9 mouse cellular contexts compared by ENCODE assay signal in the genomic region with DNA sequence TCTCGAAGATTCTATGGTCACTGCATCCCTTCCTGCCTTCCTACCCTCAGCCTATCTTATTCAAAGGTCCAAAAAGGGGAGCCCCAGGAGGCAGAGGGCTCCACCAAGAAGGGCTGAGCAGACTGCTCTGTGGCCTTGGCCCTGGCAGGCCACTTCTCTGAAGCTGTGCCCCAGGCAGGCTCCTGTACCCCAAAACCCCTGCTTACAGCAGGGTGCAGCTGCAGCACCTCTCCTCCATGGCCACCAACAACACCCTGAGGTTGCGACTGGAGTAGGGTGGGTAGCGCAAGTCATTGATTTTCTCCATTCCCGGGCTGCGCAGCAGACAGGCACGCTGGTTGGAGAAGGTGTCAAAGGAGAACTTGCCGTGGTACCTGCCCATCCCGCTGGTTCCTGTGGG. TPM values are rescaled to one million over a fixed set of nuclear protein-coding genes. Genes with fewer than 3 reads are reported as not detected.
DNase-seq lines count a peak whose midpoint lies in the region; ATAC-seq and TF ChIP-seq lines count a peak whose summit lies in the region.
"Had no signal": no experiment of that assay in that cellular context is flagged by ENCODE, and none has a peak within 500 bp of the region (broad histone marks: within the 10 kb centered on the region; RNA-seq: fewer than 3 reads in every experiment).

No protein-coding gene starts in this region.

- no peak for TF ChIP-seq CTCF in kidney, postnatal 0 days (IDR thresholded peaks at IDR 0.05; ENCODE audit: low read depth)
- no peak for TF ChIP-seq CTCF in hindbrain, postnatal 0 days (IDR thresholded peaks at IDR 0.05; ENCODE audit: low read depth)
- no peak for TF ChIP-seq CTCF in midbrain, postnatal 0 days (IDR thresholded peaks at IDR 0.05)

- 83% methylated on average over 8 of the region's 8 CpGs for WGBS in kidney, postnatal 0 days
- 87% methylated on average over 8 of the region's 8 CpGs for WGBS in embryonic facial prominence, embryonic 11.5 days
- 86% methylated on average over 8 of the region's 8 CpGs for WGBS in hindbrain, postnatal 0 days
- WGBS in midbrain, postnatal 0 days = 88% methylated on average over 8 of the region's 8 CpGs

- H3K4me1 ChIP-seq in kidney, postnatal 0 days (replicated peaks; ENCODE audit: insufficient read depth, low read length) = peaks cover 10% of the 10 kb centered on the region
- no peaks in the 10 kb centered on the region for H3K4me1 ChIP-seq in embryonic facial prominence, embryonic 11.5 days (ENCODE audit: control insufficient read depth, insufficient read depth, low read length)
- H3K4me1 ChIP-seq in hindbrain, postnatal 0 days (ENCODE audit: insufficient read depth, low read length) = peaks cover 17% of the 10 kb centered on the region; the same call in 1 of the 2 replicates
- peaks cover 8% of the 10 kb centered on the region; the same call in 1 of the 2 replicates for H3K4me1 ChIP-seq in midbrain, postnatal 0 days (ENCODE audit: insufficient read depth, low read length)

- no peaks in the 10 kb centered on the region for H3K27me3 ChIP-seq in kidney, postnatal 0 days (ENCODE audit: insufficient read depth, low read length)
- no peaks in the 10 kb centered on the region for H3K27me3 ChIP-seq in embryonic facial prominence, embryonic 11.5 days (ENCODE audit: control insufficient read depth, insufficient read depth, low read length)
- no peaks in the 10 kb centered on the region for H3K27me3 ChIP-seq in hindbrain, postnatal 0 days (ENCODE audit: insufficient read depth, low read length)
- no peaks in the 10 kb centered on the region for H3K27me3 ChIP-seq in midbrain, postnatal 0 days (ENCODE audit: insufficient read depth, low read length)

- peak overlapping the region; percentile 65 for H3K4me2 ChIP-seq in kidney, postnatal 0 days (ENCODE audit: low read length)
- H3K4me2 ChIP-seq in embryonic facial prominence, embryonic 11.5 days (ENCODE audit: low read depth, low read length) = peak overlapping the region; percentile 79
- peak overlapping the region; percentile 69 for H3K4me2 ChIP-seq in hindbrain, postnatal 0 days (ENCODE audit: low read depth, low read length)
- peak overlapping the region; percentile 69 for H3K4me2 ChIP-seq in midbrain, postnatal 0 days (ENCODE audit: low read depth, low read length, poor library complexity, severe bottlenecking)

- H3K4me3 ChIP-seq in kidney, postnatal 0 days (replicated peaks; ENCODE audit: low read depth, low read length) = peak overlapping the region; percentile 57
- peak overlapping the region; percentile 58 for H3K4me3 ChIP-seq in embryonic facial prominence, embryonic 11.5 days (ENCODE audit: low read depth, low read length)
- peak overlapping the region; percentile 58; the same call in 1 of the 2 replicates for H3K4me3 ChIP-seq in hindbrain, postnatal 0 days (ENCODE audit: low read length)
- H3K4me3 ChIP-seq in midbrain, postnatal 0 days (ENCODE audit: low read depth, low read length) = peak overlapping the region; percentile 62; the same call in 1 of the 2 replicates

- peak overlapping the region; percentile 43; the same call in 1 of the 2 replicates for H3K9ac ChIP-seq in kidney, postnatal 0 days (ENCODE audit: low read depth, low read length)
- peak overlapping the region; percentile 66 for H3K9ac ChIP-seq in embryonic facial prominence, embryonic 11.5 days (replicated peaks; ENCODE audit: low read length)
- peak overlapping the region; percentile 62; the same call in 1 of the 2 replicates for H3K9ac ChIP-seq in hindbrain, postnatal 0 days (replicated peaks; ENCODE audit: low read length)
- H3K9ac ChIP-seq in midbrain, postnatal 0 days (replicated peaks; ENCODE audit: low read length, poor library complexity, severe bottlenecking) = 0 out of 2 replicates have a peak overlapping the region, but pooled peaks have one; percentile 52

- intact Hi-C loops in left cerebral cortex, postnatal 4 days (cut with DNase I) = no loop called here

- no peak for DNase-seq in kidney, postnatal 0 days (ENCODE audit: low spot score)
- DNase-seq in kidney, adult 9 months = no peak
- DNase-seq in embryonic facial prominence, embryonic 11.5 days (ENCODE audit: low spot score) = no peak
- no peak for DNase-seq in hindbrain, postnatal 0 days (ENCODE audit: low spot score)
- DNase-seq in midbrain, postnatal 0 days (ENCODE audit: low spot score) = no peak
- DNase-seq in adrenal gland, adult 8-10 months = no peak
- DNase-seq in left cerebral cortex, postnatal 4 days = no peak
- no peak for DNase-seq in urinary bladder, adult 2 months (ENCODE audit: low spot score)
- DNase-seq: right cerebral cortex, postnatal 4 days had no signal

- H3K9me3 ChIP-seq in kidney, postnatal 0 days (replicated peaks; ENCODE audit: low read length) = no peaks in the 10 kb centered on the region
- H3K9me3 ChIP-seq in embryonic facial prominence, embryonic 11.5 days (replicated peaks; ENCODE audit: control insufficient read depth, low read length) = no peaks in the 10 kb centered on the region
- H3K9me3 ChIP-seq in hindbrain, postnatal 0 days (ENCODE audit: low read length) = no peaks in the 10 kb centered on the region
- H3K9me3 ChIP-seq in midbrain, postnatal 0 days (ENCODE audit: low read length) = no peaks in the 10 kb centered on the region

- peak overlapping the region; percentile 75; the same call in 1 of the 2 replicates for H3K27ac ChIP-seq in kidney, postnatal 0 days
- H3K27ac ChIP-seq in embryonic facial prominence, embryonic 11.5 days (replicated peaks; ENCODE audit: low read depth, low read length) = no peak overlapping the region
- H3K27ac ChIP-seq in hindbrain, postnatal 0 days = peak overlapping the region; percentile 59; the same call in 1 of the 2 replicates
- peak overlapping the region; percentile 69; the same call in 1 of the 2 replicates for H3K27ac ChIP-seq in midbrain, postnatal 0 days (ENCODE audit: low read depth, low read length)

- no peak for ATAC-seq in kidney, postnatal 0 days (replicated peaks; ENCODE audit: low FRiP score, low read depth)
- ATAC-seq in embryonic facial prominence, embryonic 11.5 days (replicated peaks; ENCODE audit: insufficient number of reproducible peaks, low FRiP score, low TSS enrichment, low read depth) = no peak
- ATAC-seq in hindbrain, postnatal 0 days = no peak
- no peak for ATAC-seq in midbrain, postnatal 0 days (ENCODE audit: low FRiP score)

- peaks cover 20% of the 10 kb centered on the region for H3K36me3 ChIP-seq in kidney, postnatal 0 days (ENCODE audit: insufficient read depth, low read length)
- no peaks in the 10 kb centered on the region; the same call in 1 of the 2 replicates for H3K36me3 ChIP-seq in embryonic facial prominence, embryonic 11.5 days (replicated peaks; ENCODE audit: control insufficient read depth, insufficient read depth, low read depth, low read length)
- H3K36me3 ChIP-seq in hindbrain, postnatal 0 days (ENCODE audit: insufficient read depth, low read length) = peaks cover 15% of the 10 kb centered on the region
- peaks cover 16% of the 10 kb centered on the region; the same call in 1 of the 2 replicates for H3K36me3 ChIP-seq in midbrain, postnatal 0 days (ENCODE audit: insufficient read depth, low read length)

RNA-seq across cellular contexts. Expression of gene Ndufs8, which starts 1.1 kb away (rescaled TPM):
- 417 and 423 TPM in 2 replicates for polyA plus RNA-seq in kidney, postnatal 0 days (2015; fragmentation: Nextera tagmentation; extraction: Ambion mirVana)
- 248 and 267 TPM in 2 replicates for polyA plus RNA-seq in embryonic facial prominence, embryonic 11.5 days (2014; fragmentation: Nextera tagmentation; extraction: Ambion mirVana)
- total RNA-seq in hindbrain, postnatal 0 days (2014; rRNA removed) = 212 and 221 TPM in 2 replicates
- polyA plus RNA-seq in hindbrain, postnatal 0 days (2015; fragmentation: Nextera tagmentation; extraction: Ambion mirVana) = 366 and 367 TPM in 2 replicates
- total RNA-seq in midbrain, postnatal 0 days (2014; rRNA removed) = 165 and 197 TPM in 2 replicates
- polyA plus RNA-seq in midbrain, postnatal 0 days (2015; fragmentation: Nextera tagmentation; extraction: Ambion mirVana) = 292 and 333 TPM in 2 replicates
- total RNA-seq in adrenal gland, adult 8-10 months (2022) = 100 to 1,000 TPM; 241 to 358 (median 291) TPM
- total RNA-seq in left cerebral cortex, postnatal 4 days (2021) = 100 to 1,000 TPM in 1 of 2 experiments, 10 to 100 TPM in 1; 94.0 to 102 TPM
- 223 and 242 TPM in 2 replicates for polyA plus RNA-seq in urinary bladder, adult 2 months (2012; rRNA removed)

RNA-seq across cellular contexts. Expression of gene Tcirg1, which starts 6.8 kb away (rescaled TPM):
- polyA plus RNA-seq in kidney, postnatal 0 days (2015; fragmentation: Nextera tagmentation; extraction: Ambion mirVana) = 31.4 and 33.0 TPM in 2 replicates
- polyA plus RNA-seq in embryonic facial prominence, embryonic 11.5 days (2014; fragmentation: Nextera tagmentation; extraction: Ambion mirVana) = 16.3 and 21.8 TPM in 2 replicates
- total RNA-seq in hindbrain, postnatal 0 days (2014; rRNA removed) = 35.4 and 44.0 TPM in 2 replicates
- 16.8 and 17.3 TPM in 2 replicates for polyA plus RNA-seq in hindbrain, postnatal 0 days (2015; fragmentation: Nextera tagmentation; extraction: Ambion mirVana)
- total RNA-seq in midbrain, postnatal 0 days (2014; rRNA removed) = 26.0 and 37.5 TPM in 2 replicates
- polyA plus RNA-seq in midbrain, postnatal 0 days (2015; fragmentation: Nextera tagmentation; extraction: Ambion mirVana) = 13.2 and 14.1 TPM in 2 replicates
- total RNA-seq in adrenal gland, adult 8-10 months (2022) = 100 to 1,000 TPM in 2 of 4 experiments, 10 to 100 TPM in 2; 55.6 to 133 (median 95.0) TPM
- 10 to 100 TPM; 24.0 to 27.9 TPM for total RNA-seq in left cerebral cortex, postnatal 4 days (2021)
- polyA plus RNA-seq in urinary bladder, adult 2 months (2012; rRNA removed) = 88.3 and 112 TPM in 2 replicates

RNA-seq across cellular contexts. Expression of gene Aldh3b1, which starts 15.9 kb away (rescaled TPM):
- polyA plus RNA-seq in kidney, postnatal 0 days (2015; fragmentation: Nextera tagmentation; extraction: Ambion mirVana) = 3.8 and 3.9 TPM in 2 replicates
- 0.49 and 1.00 TPM in 2 replicates for polyA plus RNA-seq in embryonic facial prominence, embryonic 11.5 days (2014; fragmentation: Nextera tagmentation; extraction: Ambion mirVana)
- total RNA-seq in hindbrain, postnatal 0 days (2014; rRNA removed) = 2.2 and 3.0 TPM in 2 replicates
- polyA plus RNA-seq in hindbrain, postnatal 0 days (2015; fragmentation: Nextera tagmentation; extraction: Ambion mirVana) = 3.5 and 4.3 TPM in 2 replicates
- total RNA-seq in midbrain, postnatal 0 days (2014; rRNA removed) = 1.3 and 3.7 TPM in 2 replicates
- polyA plus RNA-seq in midbrain, postnatal 0 days (2015; fragmentation: Nextera tagmentation; extraction: Ambion mirVana) = 2.1 and 2.8 TPM in 2 replicates
- total RNA-seq in adrenal gland, adult 8-10 months (2022) = 100 to 1,000 TPM in 2 of 4 experiments, 10 to 100 TPM in 2; 35.5 to 262 (median 145) TPM
- total RNA-seq in left cerebral cortex, postnatal 4 days (2021) = 1 to 10 TPM; 1.5 to 1.9 TPM
- polyA plus RNA-seq in urinary bladder, adult 2 months (2012; rRNA removed) = 6.8 TPM in 2 replicates

RNA-seq across cellular contexts. Expression of gene Unc93b1, which starts 21.3 kb away (rescaled TPM):
- 24.2 and 25.5 TPM in 2 replicates for polyA plus RNA-seq in kidney, postnatal 0 days (2015; fragmentation: Nextera tagmentation; extraction: Ambion mirVana)
- polyA plus RNA-seq in embryonic facial prominence, embryonic 11.5 days (2014; fragmentation: Nextera tagmentation; extraction: Ambion mirVana) = 6.0 and 6.3 TPM in 2 replicates
- 12.8 and 19.9 TPM in 2 replicates for total RNA-seq in hindbrain, postnatal 0 days (2014; rRNA removed)
- polyA plus RNA-seq in hindbrain, postnatal 0 days (2015; fragmentation: Nextera tagmentation; extraction: Ambion mirVana) = 15.3 and 16.3 TPM in 2 replicates
- total RNA-seq in midbrain, postnatal 0 days (2014; rRNA removed) = 13.0 and 23.2 TPM in 2 replicates
- polyA plus RNA-seq in midbrain, postnatal 0 days (2015; fragmentation: Nextera tagmentation; extraction: Ambion mirVana) = 11.2 and 12.4 TPM in 2 replicates
- total RNA-seq in adrenal gland, adult 8-10 months (2022) = 10 to 100 TPM; 69.4 to 85.5 (median 71.5) TPM
- 1 to 10 TPM; 6.4 to 8.9 TPM for total RNA-seq in left cerebral cortex, postnatal 4 days (2021)
- polyA plus RNA-seq in urinary bladder, adult 2 months (2012; rRNA removed) = 85.1 and 99.6 TPM in 2 replicates

RNA-seq across cellular contexts. Expression of gene Aldh3b3, which starts 44.8 kb away (rescaled TPM):
- 0.07 TPM in 1 of 2 replicates, not detected in the other for polyA plus RNA-seq in kidney, postnatal 0 days (2015; fragmentation: Nextera tagmentation; extraction: Ambion mirVana)
- not detected in 2 replicates for polyA plus RNA-seq in embryonic facial prominence, embryonic 11.5 days (2014; fragmentation: Nextera tagmentation; extraction: Ambion mirVana)
- total RNA-seq in hindbrain, postnatal 0 days (2014; rRNA removed) = not detected in 2 replicates
- not detected in 2 replicates for polyA plus RNA-seq in hindbrain, postnatal 0 days (2015; fragmentation: Nextera tagmentation; extraction: Ambion mirVana)
- not detected in 2 replicates for total RNA-seq in midbrain, postnatal 0 days (2014; rRNA removed)
- not detected in 2 replicates for polyA plus RNA-seq in midbrain, postnatal 0 days (2015; fragmentation: Nextera tagmentation; extraction: Ambion mirVana)
- total RNA-seq in adrenal gland, adult 8-10 months (2022) = 1 to 10 TPM in 2 of 4 experiments, under 1 TPM in 2; 0.11 to 1.5 (median 0.88) TPM
- not detected for total RNA-seq in left cerebral cortex, postnatal 4 days (2021)
- polyA plus RNA-seq in urinary bladder, adult 2 months (2012; rRNA removed) = 0.73 and 0.78 TPM in 2 replicates
